Mouse (Mus musculus): Measurements from ENCODE around the gene Khdc3.
A peak's percentile ranks its signal among the peaks of the same experiment; 100 is the strongest.
"Not testable (repeated sequence)": the region's sequence is repeated elsewhere in the genome, so short reads cannot be mapped to it uniquely, and the experiment has no call there.

Gene Khdc3

DNA sequence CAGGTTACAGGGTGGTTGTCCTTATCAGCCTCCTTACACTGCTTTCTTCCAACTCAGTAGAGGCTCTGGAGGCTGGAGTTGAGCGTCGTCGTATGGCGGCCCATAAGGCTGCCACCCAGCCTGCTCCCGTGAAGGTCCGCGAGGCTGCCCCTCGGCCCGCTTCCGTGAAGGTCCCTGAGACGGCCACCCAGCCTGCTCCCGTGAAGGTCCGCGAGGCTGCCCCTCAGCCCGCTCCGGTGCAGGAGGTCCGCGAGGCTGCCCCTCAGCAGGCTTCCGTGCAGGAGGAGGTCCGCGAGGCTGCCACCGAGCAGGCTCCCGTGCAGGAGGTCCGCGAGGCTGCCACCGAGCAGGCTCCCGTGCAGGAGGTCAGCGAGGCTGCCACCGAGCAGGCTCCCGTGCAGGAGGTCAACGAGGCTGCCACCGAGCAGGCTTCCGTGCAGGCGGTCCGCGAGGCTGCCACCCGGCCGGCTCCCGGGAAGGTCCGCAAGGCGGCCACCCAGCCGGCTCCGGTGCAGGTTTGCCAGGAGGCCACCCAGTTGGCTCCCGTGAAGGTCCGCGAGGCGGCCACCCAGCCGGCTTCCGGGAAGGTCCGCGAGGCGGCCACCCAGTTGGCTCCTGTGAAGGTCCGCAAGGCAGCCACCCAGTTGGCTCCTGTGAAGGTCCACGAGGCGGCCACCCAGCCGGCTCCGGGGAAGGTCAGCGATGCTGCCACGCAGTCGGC lies 1.7 kb downstream of the Khdc3 start:
- DNase-seq, result peak; percentile 62 to 70

DNA sequence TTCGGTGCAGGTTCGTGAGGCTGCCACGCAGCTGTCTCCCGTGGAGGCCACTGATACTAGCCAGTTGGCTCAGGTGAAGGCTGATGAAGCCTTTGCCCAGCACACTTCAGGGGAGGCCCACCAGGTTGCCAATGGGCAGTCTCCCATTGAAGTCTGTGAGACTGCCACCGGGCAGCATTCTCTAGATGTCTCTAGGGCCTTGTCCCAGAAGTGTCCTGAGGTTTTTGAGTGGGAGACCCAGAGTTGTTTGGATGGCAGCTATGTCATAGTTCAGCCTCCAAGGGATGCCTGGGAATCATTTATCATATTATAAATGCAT lies 2.2 kb downstream of the Khdc3 start:
- no peak for DNase-seq

DNA sequence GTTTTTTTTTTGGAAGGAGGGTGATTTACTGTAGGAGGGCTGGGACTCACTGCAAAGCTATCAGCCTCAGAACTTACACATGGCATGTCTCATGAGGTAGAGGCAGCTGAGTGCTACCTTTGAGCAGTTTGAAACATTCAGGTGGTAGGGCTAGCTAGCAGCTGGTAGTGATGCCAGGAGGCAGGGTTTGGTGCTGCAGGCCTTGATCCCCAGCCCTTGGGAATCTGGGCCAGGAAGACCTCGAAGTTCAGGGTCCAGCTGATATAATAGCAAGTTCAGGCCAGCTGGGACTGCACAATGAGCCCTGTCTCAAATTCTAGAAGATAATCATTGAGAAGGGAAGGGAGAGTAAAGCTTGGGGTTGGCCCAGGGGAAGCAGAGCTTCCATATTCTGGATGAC lies 3.5 kb downstream of the Khdc3 start:
- no peak for DNase-seq

DNA sequence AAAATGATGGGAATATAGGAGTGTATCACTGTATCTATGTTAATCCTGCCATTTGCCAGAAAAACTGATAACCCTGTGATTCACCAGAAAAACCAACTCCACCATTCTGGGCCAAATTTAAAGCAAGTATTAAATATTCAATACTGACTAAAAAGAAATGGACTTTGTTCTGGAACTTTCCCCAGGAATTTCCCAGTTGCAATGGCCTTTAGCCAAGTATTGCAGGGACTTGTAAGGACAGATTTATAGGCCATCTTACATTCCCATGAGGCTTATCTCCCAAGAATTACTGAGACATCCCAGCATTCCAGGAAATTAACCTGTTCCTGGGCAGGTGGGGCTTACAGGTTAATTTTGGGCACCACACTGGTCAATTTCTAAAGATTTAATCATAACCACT lies 4.1 kb downstream of the Khdc3 start:
- no peak for DNase-seq

DNA sequence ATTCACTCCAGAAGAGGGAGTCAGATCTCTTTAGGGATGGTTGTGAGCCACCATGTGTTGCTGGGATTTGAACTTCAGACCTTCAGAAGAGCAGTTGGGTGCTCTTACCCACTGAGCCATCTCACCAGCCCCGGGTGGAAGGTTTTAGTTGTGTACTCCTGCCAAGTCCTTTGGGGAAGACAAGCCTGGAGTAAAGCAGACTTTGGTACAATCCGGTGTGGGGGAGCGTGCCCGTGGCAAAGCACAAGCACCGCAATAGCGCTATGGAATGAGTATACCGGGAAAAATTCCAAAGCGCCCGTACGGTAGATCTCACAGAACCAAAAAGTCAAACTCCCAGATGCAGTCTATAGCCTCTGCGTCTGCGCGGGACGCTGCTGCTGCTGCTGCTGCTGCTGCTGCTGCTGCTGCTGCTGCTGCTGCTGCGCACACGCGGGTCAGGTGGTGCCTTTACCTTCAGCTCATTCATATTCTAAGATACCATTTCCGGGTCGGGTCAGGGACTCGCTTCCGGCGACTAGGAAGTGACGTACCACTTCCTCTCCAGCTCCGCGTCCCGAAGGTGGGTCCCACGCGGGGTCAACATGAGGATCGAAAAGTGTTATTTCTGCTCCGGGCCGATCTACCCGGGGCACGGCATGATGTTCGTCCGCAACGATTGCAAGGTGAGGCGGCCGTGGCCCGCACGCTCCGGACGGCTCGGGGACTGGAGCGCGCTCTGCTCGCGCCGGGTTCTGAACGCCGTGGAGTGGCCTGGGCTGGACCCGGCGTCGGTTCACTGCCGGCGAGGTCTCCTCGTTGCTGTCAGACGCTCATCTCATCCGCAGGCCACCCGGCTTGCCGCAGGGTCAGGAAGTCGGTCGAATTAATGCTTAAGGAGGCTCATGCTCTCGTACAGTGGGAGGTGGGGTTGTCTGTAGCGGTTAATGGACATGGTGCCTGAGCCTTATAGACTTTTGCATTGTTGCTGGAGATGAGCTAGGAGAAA lies 11.6 kb downstream of the Khdc3 start, which contains the start of gene Rsl24d1:
Gene Rsl24d1, plus strand, starts transcription at position 508 of the 988 bp plus-strand sequence.
- peak; percentile 89 to 91 for DNase-seq

DNA sequence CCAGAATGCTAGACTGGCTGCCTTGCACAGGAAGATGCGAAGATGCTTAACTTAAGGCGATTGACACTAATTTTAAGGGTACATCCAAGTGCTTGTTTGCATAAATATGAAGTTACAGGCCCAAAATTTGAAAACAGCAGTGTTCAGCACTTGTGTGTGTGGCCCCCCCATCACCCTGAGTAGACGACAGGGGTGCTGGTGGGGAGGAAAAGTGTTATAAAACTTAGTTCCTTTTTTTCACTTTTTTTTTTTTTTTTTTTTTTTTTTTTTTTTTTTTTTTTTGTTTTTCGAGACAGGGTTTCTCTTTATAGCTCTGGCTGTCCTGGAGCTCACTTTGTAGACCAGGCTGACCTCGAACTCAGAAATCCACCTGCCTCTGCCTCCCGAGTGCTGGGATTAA lies 15.1 kb downstream of the Khdc3 start:
- DNase-seq, result not testable (repeated sequence)

DNA sequence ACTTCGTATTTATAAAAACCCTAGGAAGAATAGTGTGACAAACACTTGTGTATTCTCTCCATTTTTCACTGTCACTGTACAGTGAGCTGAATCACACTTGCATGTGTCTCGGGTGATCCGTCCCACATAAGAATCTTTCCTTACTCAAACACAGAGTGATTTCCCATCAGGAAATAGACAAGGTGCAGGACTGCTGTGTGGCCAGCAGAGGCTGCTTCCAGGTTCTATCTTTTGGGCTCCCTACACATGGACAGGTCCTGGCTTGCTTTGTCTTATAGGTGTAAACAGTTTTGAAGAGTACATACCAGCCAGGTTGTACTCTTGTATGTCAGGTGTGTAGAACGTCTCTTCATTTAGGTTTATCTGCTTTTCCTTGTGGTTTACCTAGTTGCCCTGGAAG lies 16.4 kb downstream of the Khdc3 start:
- no peak for DNase-seq

DNA sequence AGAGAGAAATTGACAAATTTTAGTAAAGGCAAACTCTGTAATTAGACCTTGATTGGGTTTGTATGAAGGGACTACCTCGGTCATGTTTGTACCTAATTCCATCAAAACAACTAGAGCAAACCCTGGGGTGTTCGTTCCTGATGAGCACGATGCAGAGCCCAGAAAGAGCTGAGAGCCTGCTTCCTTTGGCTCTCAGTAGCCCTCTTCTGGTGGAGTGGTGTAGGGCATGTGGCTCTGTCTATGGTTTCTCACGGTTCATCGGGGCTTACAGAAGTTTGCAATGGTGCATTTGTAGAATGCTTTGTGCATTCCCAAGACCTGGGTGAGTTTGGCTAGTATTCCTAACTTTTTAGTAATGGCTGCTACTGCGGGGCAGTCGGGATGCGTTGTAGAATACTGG lies 20.1 kb downstream of the Khdc3 start:
- peak; percentile 23 to 51 for DNase-seq

DNA sequence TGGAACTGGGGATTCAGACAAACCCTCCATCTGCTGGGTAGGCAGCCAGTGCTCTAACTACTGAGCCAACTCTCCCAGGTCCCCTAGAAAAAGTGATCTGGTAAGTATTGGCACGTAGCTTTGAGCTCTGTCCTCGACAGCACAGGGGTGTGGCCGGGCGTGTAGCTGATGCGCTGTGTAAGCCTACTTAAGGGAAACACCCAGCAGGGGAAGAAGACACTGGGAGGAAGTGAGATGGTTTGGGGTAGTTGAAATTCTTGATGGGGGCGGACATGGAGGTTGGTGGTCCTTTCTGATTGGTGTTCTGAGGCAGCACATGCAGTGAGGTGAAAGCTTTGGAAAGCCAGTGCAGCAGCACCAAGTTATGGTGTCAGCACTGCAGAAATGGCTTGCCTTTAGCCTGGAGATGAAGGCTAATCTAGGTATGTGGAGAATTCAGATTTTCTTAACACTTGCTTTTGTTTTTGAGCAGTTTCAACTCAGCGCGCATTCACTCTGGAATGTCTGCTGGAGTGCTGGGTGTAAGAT lies 23.5 kb downstream of the Khdc3 start:
- no peak for DNase-seq

DNA sequence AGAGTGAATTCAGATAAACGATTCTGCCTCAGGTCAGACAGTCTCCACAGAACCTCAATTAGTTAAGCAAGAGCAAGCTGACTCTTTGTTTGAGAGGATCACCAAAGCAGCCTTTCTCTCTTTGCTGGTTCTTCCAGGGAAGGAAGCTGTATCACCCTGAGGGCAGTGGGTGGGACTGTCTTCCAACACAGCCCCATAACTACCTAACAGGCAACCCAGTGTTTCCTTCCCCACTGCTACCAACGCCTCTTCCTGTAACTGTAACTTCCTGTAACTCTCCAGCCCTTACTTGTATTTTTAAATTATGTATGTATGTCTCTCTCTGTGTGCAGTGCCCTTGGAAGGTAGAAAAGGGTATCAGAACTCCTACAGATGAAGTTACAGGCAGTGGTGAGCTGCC lies 25.8 kb downstream of the Khdc3 start:
- DNase-seq, result no peak

DNA sequence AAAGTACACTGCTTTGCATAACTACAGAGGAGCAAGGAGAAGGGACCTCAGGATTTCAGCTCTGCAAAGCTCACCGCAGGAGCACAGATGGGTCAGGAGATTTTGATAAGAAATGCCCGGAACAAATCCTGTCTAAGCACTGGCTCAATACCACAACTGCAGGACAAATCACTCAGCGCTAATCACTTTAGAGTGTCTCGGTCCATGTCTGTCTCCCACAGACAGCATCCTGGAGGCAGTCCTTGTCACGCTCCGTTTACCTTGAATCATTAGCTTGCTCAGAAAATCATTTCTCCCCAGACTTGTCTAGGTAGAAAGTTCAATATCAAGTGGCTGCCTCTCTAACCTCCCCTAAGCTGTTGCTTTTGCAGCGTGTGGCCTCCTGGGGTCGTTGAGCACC lies 28.2 kb downstream of the Khdc3 start:
- DNase-seq, result no peak

DNA sequence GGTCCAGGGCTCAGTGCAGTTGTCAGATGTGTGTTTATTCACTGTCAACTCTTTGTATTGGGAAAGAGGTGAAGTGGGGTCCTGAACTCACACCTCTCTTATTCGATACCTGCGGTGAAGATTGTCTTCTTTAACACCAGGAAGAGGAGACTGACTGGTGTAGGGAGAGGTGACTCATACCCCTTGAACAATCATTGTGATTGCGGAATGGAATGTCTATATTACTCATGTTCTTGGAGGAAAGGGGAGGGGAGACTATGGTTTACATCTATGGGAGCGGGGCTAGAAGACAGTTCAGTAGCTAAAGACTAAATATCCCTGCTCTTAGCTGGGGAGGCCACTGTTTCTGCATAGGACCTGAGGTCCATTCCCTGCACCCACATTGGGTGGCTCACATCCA lies 28.9 kb downstream of the Khdc3 start:
- no peak for DNase-seq

DNA sequence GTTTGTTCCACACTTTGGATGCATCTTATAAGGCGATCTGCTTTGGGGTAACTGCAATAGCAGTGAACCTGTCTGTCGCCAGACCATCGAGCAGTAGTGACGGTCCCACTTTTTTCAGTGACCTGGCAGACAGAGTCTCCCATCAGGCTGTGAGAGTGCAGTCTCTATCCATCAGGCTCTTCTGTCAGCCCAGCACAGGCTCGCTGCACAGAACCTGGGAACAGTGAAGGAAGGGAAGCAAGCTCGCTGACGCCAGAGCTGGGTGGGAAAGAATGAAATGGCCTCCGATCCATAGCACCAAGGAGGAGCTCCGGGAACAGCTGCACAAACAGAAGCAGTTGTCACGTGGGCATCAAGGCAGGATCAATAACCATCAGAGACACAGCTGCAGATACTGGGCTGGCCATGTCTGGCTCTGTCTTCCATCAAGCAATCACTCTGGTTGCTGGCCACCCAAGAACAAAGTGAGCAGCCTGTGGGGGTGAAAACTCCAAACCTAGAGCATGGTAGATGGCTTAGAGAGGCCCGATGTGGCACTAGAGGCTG lies 35.8 kb downstream of the Khdc3 start:
- no peak for DNase-seq
